ENCODE assay signal across 16 mouse cellular contexts in the genomic region with DNA sequence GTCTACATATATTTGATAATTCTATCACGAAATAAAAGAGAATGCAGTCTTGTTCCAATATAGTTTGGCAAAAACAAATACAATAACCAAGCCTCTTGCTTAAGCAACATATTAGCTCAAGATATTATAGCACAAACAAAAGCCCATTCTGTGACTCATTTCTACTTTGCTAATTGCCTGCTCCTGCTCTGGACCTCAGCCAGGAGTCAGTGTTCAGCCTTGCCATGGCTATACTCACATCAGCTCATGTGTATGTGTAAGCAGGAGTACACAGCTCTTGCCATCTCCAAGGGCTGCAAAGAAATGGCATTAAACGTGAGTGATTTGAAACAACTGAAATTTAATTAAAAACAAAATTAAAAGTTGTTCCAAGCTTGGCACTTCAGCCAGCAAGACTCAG.
DNase-seq lines count a peak whose midpoint lies in the region; ATAC-seq and TF ChIP-seq lines count a peak whose summit lies in the region.
"Had no signal": no experiment of that assay in that cellular context is flagged by ENCODE, and none has a peak within 500 bp of the region (broad histone marks: within the 10 kb centered on the region; RNA-seq: fewer than 3 reads in every experiment).

No protein-coding gene starts in this region.

- H3K36me3 ChIP-seq in intestine, postnatal 0 days (ENCODE audit: control insufficient read depth, insufficient read depth) = no peaks in the 10 kb centered on the region
- H3K36me3 ChIP-seq in intestine, embryonic 16.5 days (ENCODE audit: control insufficient read depth, insufficient read depth, low read length) = no peaks in the 10 kb centered on the region
- no peaks in the 10 kb centered on the region for H3K36me3 ChIP-seq in heart, embryonic 12.5 days
- H3K36me3 ChIP-seq: embryonic facial prominence, embryonic 12.5 days; liver, embryonic 13.5 days had no signal

- CTCF ChIA-PET in Patski (lab: Charles Lee) = no interaction called here

- no peaks in the 10 kb centered on the region for H3K9me3 ChIP-seq in intestine, postnatal 0 days (ENCODE audit: control insufficient read depth)
- no peaks in the 10 kb centered on the region for H3K9me3 ChIP-seq in intestine, embryonic 16.5 days (ENCODE audit: control insufficient read depth, low read length)
- no peaks in the 10 kb centered on the region for H3K9me3 ChIP-seq in heart, embryonic 12.5 days (replicated peaks)
- H3K9me3 ChIP-seq: embryonic facial prominence, embryonic 12.5 days; liver, embryonic 13.5 days had no signal

- DNase-seq in cerebellum, adult 11-12 months = peak; percentile 21
- peak; percentile 2 for DNase-seq in Patski (ENCODE audit: low read depth, low spot score)
- DNase-seq in cerebellum, postnatal 36 days = peak; percentile 34 to 56
- DNase-seq in natural killer cell, adult 2 months (ENCODE audit: low spot score in 2 of 2) = no peak
- DNase-seq: adrenal gland, postnatal 25 days; kidney, adult 8-10 months; kidney, postnatal 36 days; liver, embryonic 13.5 days; right cerebral cortex, postnatal 14 days had no signal

- H3K27me3 ChIP-seq in intestine, postnatal 0 days (replicated peaks; ENCODE audit: control insufficient read depth, insufficient read depth, low read length) = no peaks in the 10 kb centered on the region
- H3K27me3 ChIP-seq in intestine, embryonic 16.5 days (replicated peaks; ENCODE audit: control insufficient read depth, insufficient read depth, low read length) = no peaks in the 10 kb centered on the region
- no peaks in the 10 kb centered on the region for H3K27me3 ChIP-seq in Patski
- H3K27me3 ChIP-seq in heart, embryonic 12.5 days (replicated peaks) = no peaks in the 10 kb centered on the region
- H3K27me3 ChIP-seq: embryonic facial prominence, embryonic 12.5 days; liver, embryonic 13.5 days had no signal

- no peak for ATAC-seq in cerebellum, adult (ENCODE audit: insufficient number of reproducible peaks, low FRiP score, low TSS enrichment)
- ATAC-seq in intestine, postnatal 0 days = no peak
- no peak for ATAC-seq in intestine, embryonic 16.5 days
- no peak for ATAC-seq in Patski
- ATAC-seq in heart, embryonic 12.5 days (ENCODE audit: insufficient number of reproducible peaks, low FRiP score) = no peak
- ATAC-seq: activated CD4-positive, CD25-positive, alpha-beta regulatory T cell, adult 4 months; lung, postnatal 0 days had no signal

- 0 out of 2 replicates have a peak, but pooled peaks have one; percentile 3 for TF ChIP-seq CTCF in intestine, postnatal 0 days (IDR thresholded peaks at IDR 0.05; ENCODE audit: low read depth)
- no peak for TF ChIP-seq CTCF in Patski (IDR thresholded peaks at IDR 0.05)

- POLR2A ChIA-PET in Patski (lab: Charles Lee) = no interaction called here

- no peak overlapping the region for H3K9ac ChIP-seq in intestine, postnatal 0 days (ENCODE audit: low read depth, low read length)
- H3K9ac ChIP-seq in intestine, embryonic 16.5 days (ENCODE audit: low read depth, low read length) = no peak overlapping the region
- no peak overlapping the region for H3K9ac ChIP-seq in heart, embryonic 12.5 days
- H3K9ac ChIP-seq: embryonic facial prominence, embryonic 12.5 days; liver, embryonic 13.5 days had no signal

- H3K27ac ChIP-seq in intestine, postnatal 0 days (ENCODE audit: low read depth, low read length) = no peak overlapping the region
- H3K27ac ChIP-seq in intestine, embryonic 16.5 days (ENCODE audit: low read length) = no peak overlapping the region
- H3K27ac ChIP-seq in heart, embryonic 12.5 days (ENCODE audit: poor library complexity, severe bottlenecking) = no peak overlapping the region
- H3K27ac ChIP-seq: embryonic facial prominence, embryonic 12.5 days; liver, embryonic 13.5 days had no signal

- no peak overlapping the region for H3K4me3 ChIP-seq in intestine, postnatal 0 days (ENCODE audit: low read depth, low read length)
- H3K4me3 ChIP-seq in intestine, embryonic 16.5 days (ENCODE audit: low read length) = no peak overlapping the region
- H3K4me3 ChIP-seq in heart, embryonic 12.5 days = no peak overlapping the region
- H3K4me3 ChIP-seq: embryonic facial prominence, embryonic 12.5 days; liver, embryonic 13.5 days had no signal

- no peak overlapping the region for H3K4me2 ChIP-seq in intestine, postnatal 0 days (replicated peaks; ENCODE audit: low read depth)
- H3K4me2 ChIP-seq in intestine, embryonic 16.5 days (ENCODE audit: low read depth, low read length) = no peak overlapping the region
- H3K4me2 ChIP-seq in heart, embryonic 12.5 days = no peak overlapping the region
- H3K4me2 ChIP-seq: embryonic facial prominence, embryonic 12.5 days; liver, embryonic 13.5 days had no signal

- in situ Hi-C loops in Patski (cut with MboI; ENCODE audit: low pct_unique_long_range_greater_than_20kb) = no loop called here

- WGBS in intestine, postnatal 0 days = 68% methylated on average over 2 of the region's 2 CpGs
- WGBS in intestine, embryonic 16.5 days = 72% methylated on average over 2 of the region's 2 CpGs
- WGBS in heart, embryonic 12.5 days = 61% methylated on average over 2 of the region's 2 CpGs

- no peaks in the 10 kb centered on the region for H3K4me1 ChIP-seq in intestine, postnatal 0 days (replicated peaks; ENCODE audit: control insufficient read depth, insufficient read depth, low read length)
- H3K4me1 ChIP-seq in intestine, embryonic 16.5 days (ENCODE audit: control insufficient read depth, insufficient read depth, low read length) = no peaks in the 10 kb centered on the region
- no peaks in the 10 kb centered on the region for H3K4me1 ChIP-seq in heart, embryonic 12.5 days (replicated peaks)
- H3K4me1 ChIP-seq: embryonic facial prominence, embryonic 12.5 days; liver, embryonic 13.5 days had no signal

Comparison
In these comparisons a context has a peak if more than half of its experiments do, and no peak if none do; other contexts are left out.
1. DNase-seq: peak in cerebellum, adult 11-12 months (single experiment), Patski (single experiment) and cerebellum, postnatal 36 days (2 of 2); none in natural killer cell, adult 2 months (0 of 2).